Mouse (Mus musculus): ENCODE data around the gene Kcnn4. TPM values are rescaled to one million over a fixed set of nuclear protein-coding genes. Genes with fewer than 3 reads are reported as not detected.

The Kcnn4 gene
- 0.56 and 0.63 TPM in 2 replicates for polyA plus RNA-seq (2015; fragmentation: Nextera tagmentation; extraction: Ambion mirVana)

- Histone ChIP-seq H3K27ac (replicated peaks) (no peak within 1 kb of the TSS), H3K4me2 (replicated peaks) (no peak within 1 kb of the TSS), H3K4me1 (peaks cover 10% of the 10 kb centered on the region), H3K9me3 (no peaks in the 10 kb centered on the region), H3K4me3 (no peak within 1 kb of the TSS), H3K27me3 (no peaks in the 10 kb centered on the region), H3K9ac (replicated peaks) (no peak within 1 kb of the TSS), H3K36me3 (no peaks in the 10 kb centered on the region)
- WGBS: 46% methylated on average over 23 of the region's 23 CpGs
- ATAC-seq (replicated peaks): no peak
Measured at GRCm38 (mm10) chr7:24369731-24370541, at the start of gene Kcnn4. TSS of gene Kcnn4 (plus strand) at chr7:24370263.

GRCm38 (mm10) chr7:24322593-24322992 is 47.5 kb upstream of the Kcnn4 start:
- WGBS: 77% methylated on average over 4 of the region's 4 CpGs
- no peak for ATAC-seq (replicated peaks)
- H3K27ac ChIP-seq (replicated peaks): no peak overlapping the region

GRCm38 (mm10) chr7:24325197-24325596 is 44.9 kb upstream of the Kcnn4 start:
- H3K9ac ChIP-seq (replicated peaks): no peak overlapping the region
- peak overlapping the region; percentile 49 for H3K4me2 ChIP-seq (replicated peaks)
- peak overlapping the region; percentile 67 for H3K27ac ChIP-seq (replicated peaks)

More at GRCm38 (mm10) chr7:24322593-24322992, 47.5 kb upstream of the Kcnn4 start:
- no peak overlapping the region for H3K4me2 ChIP-seq (replicated peaks)
- H3K4me3 ChIP-seq: no peak overlapping the region
- H3K4me1 ChIP-seq: peaks cover 12% of the 10 kb centered on the region
- H3K9me3 ChIP-seq: no peaks in the 10 kb centered on the region; the same call in 1 of the 2 replicates
- no peak overlapping the region for H3K9ac ChIP-seq (replicated peaks)
- no peaks in the 10 kb centered on the region for H3K36me3 ChIP-seq
- H3K27me3 ChIP-seq: peaks cover 5% of the 10 kb centered on the region; the same call in 1 of the 2 replicates

GRCm38 (mm10) chr7:24325675-24326128 is 44.4 kb upstream of the Kcnn4 start:
- Histone ChIP-seq H3K27ac (replicated peaks) (peak overlapping the region; percentile 67), H3K4me3 (peak overlapping the region; percentile 30), H3K36me3 (no peaks in the 10 kb centered on the region), H3K4me2 (replicated peaks) (peak overlapping the region; percentile 49), H3K4me1 (peaks cover 12% of the 10 kb centered on the region), H3K27me3 (no peaks in the 10 kb centered on the region), H3K9ac (replicated peaks) (peak overlapping the region; percentile 35), H3K9me3 (no peaks in the 10 kb centered on the region; the same call in 1 of the 2 replicates)
- 4% methylated on average over 13 of the region's 13 CpGs for WGBS
- ATAC-seq (replicated peaks): peak; percentile 82

More at GRCm38 (mm10) chr7:24325197-24325596, 44.9 kb upstream of the Kcnn4 start:
- Histone ChIP-seq H3K4me1 (peaks cover 12% of the 10 kb centered on the region), H3K27me3 (no peaks in the 10 kb centered on the region), H3K36me3 (no peaks in the 10 kb centered on the region), H3K4me3 (no peak overlapping the region), H3K9me3 (no peaks in the 10 kb centered on the region; the same call in 1 of the 2 replicates)
- ATAC-seq (replicated peaks): no peak
- 46% methylated on average over 6 of the region's 6 CpGs for WGBS

- Histone ChIP-seq H3K4me2 (replicated peaks) (peak overlapping the region; percentile 49), H3K9ac (replicated peaks) (peak overlapping the region; percentile 35; the same call in 1 of the 2 replicates), H3K27ac (replicated peaks) (peak overlapping the region; percentile 67), H3K4me1 (peaks cover 12% of the 10 kb centered on the region), H3K9me3 (no peaks in the 10 kb centered on the region; the same call in 1 of the 2 replicates), H3K4me3 (peak overlapping the region; percentile 30), H3K27me3 (no peaks in the 10 kb centered on the region), H3K36me3 (no peaks in the 10 kb centered on the region)
- peak; percentile 69 for ATAC-seq (replicated peaks)
- 34% methylated on average over 20 of the region's 20 CpGs for WGBS
Measured at GRCm38 (mm10) chr7:24326273-24327135, 43.6 kb upstream of the Kcnn4 start.

- H3K27me3 ChIP-seq: no peaks in the 10 kb centered on the region
- no peaks in the 10 kb centered on the region for H3K36me3 ChIP-seq
- no peak overlapping the region for H3K9ac ChIP-seq (replicated peaks)
- H3K4me1 ChIP-seq: peaks cover 12% of the 10 kb centered on the region
- ATAC-seq (replicated peaks): no peak
- WGBS: 89% methylated on average over 14 of the region's 14 CpGs
- H3K4me2 ChIP-seq (replicated peaks): no peak overlapping the region
- H3K4me3 ChIP-seq: no peak overlapping the region
- H3K27ac ChIP-seq (replicated peaks): no peak overlapping the region
- H3K9me3 ChIP-seq: no peaks in the 10 kb centered on the region; the same call in 1 of the 2 replicates
Measured at GRCm38 (mm10) chr7:24327281-24327975, 42.6 kb upstream of the Kcnn4 start.

GRCm38 (mm10) chr7:24333304-24333986 is 36.6 kb upstream of the Kcnn4 start, which contains the start of gene Tescl:
TSS of gene Tescl (minus strand) at chr7:24333936.
- 56% methylated on average over 49 of the region's 49 CpGs for WGBS
- no peak for ATAC-seq (replicated peaks)
- no peak within 1 kb of the TSS for H3K27ac ChIP-seq (replicated peaks)
- H3K9ac ChIP-seq (replicated peaks): no peak within 1 kb of the TSS
- no peaks in the 10 kb centered on the region for H3K4me1 ChIP-seq
- no peak within 1 kb of the TSS for H3K4me3 ChIP-seq
- H3K36me3 ChIP-seq: no peaks in the 10 kb centered on the region
- H3K27me3 ChIP-seq: peaks cover 17% of the 10 kb centered on the region
- H3K9me3 ChIP-seq: no peaks in the 10 kb centered on the region
- no peak within 1 kb of the TSS for H3K4me2 ChIP-seq (replicated peaks)

GRCm38 (mm10) chr7:24335699-24336309 is 34.3 kb upstream of the Kcnn4 start:
- H3K36me3 ChIP-seq: no peaks in the 10 kb centered on the region
- peaks cover 17% of the 10 kb centered on the region for H3K27me3 ChIP-seq
- H3K27ac ChIP-seq (replicated peaks): no peak overlapping the region
- no peak overlapping the region for H3K4me3 ChIP-seq
- H3K4me2 ChIP-seq (replicated peaks): no peak overlapping the region
- no peaks in the 10 kb centered on the region for H3K4me1 ChIP-seq
- 10% methylated on average over 5 of the region's 5 CpGs for WGBS
- peak; percentile 43; the same call in 1 of the 2 replicates for ATAC-seq (replicated peaks)
- H3K9me3 ChIP-seq: no peaks in the 10 kb centered on the region
- H3K9ac ChIP-seq (replicated peaks): no peak overlapping the region

GRCm38 (mm10) chr7:24338241-24338640 is 31.8 kb upstream of the Kcnn4 start:
- 46% methylated on average over 2 of the region's 2 CpGs for WGBS
- H3K27me3 ChIP-seq: peaks cover 13% of the 10 kb centered on the region
- no peaks in the 10 kb centered on the region for H3K9me3 ChIP-seq
- no peaks in the 10 kb centered on the region for H3K36me3 ChIP-seq
- H3K9ac ChIP-seq (replicated peaks): no peak overlapping the region
- ATAC-seq (replicated peaks): no peak
- no peak overlapping the region for H3K4me3 ChIP-seq
- H3K4me1 ChIP-seq: no peaks in the 10 kb centered on the region
- no peak overlapping the region for H3K27ac ChIP-seq (replicated peaks)
- H3K4me2 ChIP-seq (replicated peaks): no peak overlapping the region

- Histone ChIP-seq H3K9ac (replicated peaks) (no peak overlapping the region), H3K27me3 (no peaks in the 10 kb centered on the region), H3K36me3 (no peaks in the 10 kb centered on the region), H3K27ac (replicated peaks) (no peak overlapping the region), H3K4me1 (no peaks in the 10 kb centered on the region), H3K4me2 (replicated peaks) (no peak overlapping the region), H3K9me3 (no peaks in the 10 kb centered on the region), H3K4me3 (no peak overlapping the region)
- 65% methylated on average over 7 of the region's 7 CpGs for WGBS
- no peak for ATAC-seq (replicated peaks)
Measured at GRCm38 (mm10) chr7:24343701-24344272, 26.3 kb upstream of the Kcnn4 start.

All from forebrain, embryonic 15.5 days (tissue).